Mouse (Mus musculus): ENCODE results near the gene Zfp963.
A peak's percentile ranks its signal among the peaks of the same experiment; 100 is the strongest.
"Not testable (repeated sequence)": the region's sequence is repeated elsewhere in the genome, so short reads cannot be mapped to it uniquely, and the experiment has no call there.

The Zfp963 gene

DNA sequence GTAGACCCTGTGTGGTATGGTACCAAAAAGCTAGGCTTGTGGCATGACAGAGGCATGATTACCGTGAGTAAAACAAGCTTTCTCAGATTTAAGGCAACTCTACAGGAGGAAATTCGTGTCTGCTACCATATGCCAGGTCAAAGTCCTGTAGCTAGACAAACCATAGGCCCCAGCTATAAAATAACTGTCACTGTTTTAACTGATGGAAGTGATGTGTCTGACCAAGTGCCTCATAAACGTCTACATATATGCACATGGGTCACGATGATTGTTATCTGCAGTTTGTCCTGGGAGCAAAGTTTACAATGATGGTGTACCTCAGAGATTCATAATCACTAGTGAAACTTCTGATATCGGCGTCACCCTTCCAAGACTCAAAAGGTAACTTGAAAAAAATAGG, 9.0 kb downstream of the Zfp963 start:
- DNase-seq (ENCODE audit: low spot score) = no peak

- no peak for DNase-seq (ENCODE audit: low spot score)
Observed at GRCm38 (mm10) chr8:69735495-69735894, 14.3 kb downstream of the Zfp963 start.

DNA sequence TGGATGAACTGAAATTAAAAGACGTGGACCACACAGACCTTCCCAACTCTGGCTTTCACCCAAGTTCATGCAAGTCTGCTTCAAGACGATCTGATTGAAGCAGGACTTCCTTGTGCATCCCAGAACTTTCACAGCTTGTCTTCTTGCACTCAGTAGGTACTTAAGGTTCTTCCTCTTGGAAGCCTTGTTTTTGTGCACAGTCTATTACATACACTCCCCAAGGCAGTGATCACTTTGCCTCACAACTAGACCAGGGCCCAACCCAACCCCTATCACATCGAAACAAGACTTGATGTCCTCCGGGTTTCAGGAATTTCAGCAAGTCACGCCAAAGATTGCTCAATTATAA, 32.6 kb downstream of the Zfp963 start:
- DNase-seq (ENCODE audit: low spot score) = no peak

- peak; percentile 92 for DNase-seq (ENCODE audit: low spot score)
Observed at GRCm38 (mm10) chr8:69716403-69717231, 33.2 kb downstream of the Zfp963 start.

GRCm38 (mm10) chr8:69715366-69715765, 34.4 kb downstream of the Zfp963 start:
- no peak for DNase-seq (ENCODE audit: low spot score)

DNA sequence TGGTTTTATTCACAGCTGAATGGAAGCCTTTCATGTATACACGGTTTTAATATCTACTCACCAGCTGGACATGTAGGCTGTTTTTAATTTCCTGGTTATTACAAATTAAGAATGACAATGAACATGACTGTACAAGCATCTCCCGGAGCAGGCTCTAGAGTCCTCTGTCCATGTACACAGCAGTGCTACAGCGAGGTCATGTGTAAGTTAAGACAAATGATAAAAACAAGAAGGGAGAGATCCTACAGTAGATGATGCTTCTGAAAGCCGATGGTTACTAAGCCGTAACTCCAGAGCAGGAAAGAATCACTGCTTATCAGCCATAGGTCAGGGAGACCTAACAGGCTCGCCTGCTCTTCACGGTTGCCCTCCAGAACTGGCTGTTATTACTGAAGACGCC, 36.3 kb downstream of the Zfp963 start:
- DNase-seq (ENCODE audit: low spot score) = no peak

DNA sequence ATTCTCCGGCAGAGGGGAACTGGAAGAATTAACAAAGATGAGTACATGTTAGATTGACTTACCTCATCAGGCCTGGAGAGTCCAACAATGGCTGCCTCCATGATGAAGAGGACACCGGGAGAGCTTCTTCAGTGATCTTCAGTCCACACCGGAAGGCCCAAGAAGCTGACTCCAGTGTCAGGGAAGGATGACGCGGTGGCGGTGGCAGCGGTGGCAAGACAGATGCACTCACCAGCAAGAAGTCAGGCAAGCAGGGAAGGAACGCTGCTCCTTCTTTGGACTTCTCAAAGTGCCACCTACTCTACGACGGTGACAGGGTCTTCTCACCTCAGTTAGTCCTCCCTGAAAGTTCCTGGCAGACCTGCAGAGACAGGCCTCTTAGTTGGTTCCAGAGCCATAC, 39.1 kb downstream of the Zfp963 start, which contains the start of gene Zfp869:
Gene Zfp869, minus strand, starts transcription at position 101 of the 400 bp plus-strand sequence.
- DNase-seq (ENCODE audit: low spot score) = not testable (repeated sequence)

DNA sequence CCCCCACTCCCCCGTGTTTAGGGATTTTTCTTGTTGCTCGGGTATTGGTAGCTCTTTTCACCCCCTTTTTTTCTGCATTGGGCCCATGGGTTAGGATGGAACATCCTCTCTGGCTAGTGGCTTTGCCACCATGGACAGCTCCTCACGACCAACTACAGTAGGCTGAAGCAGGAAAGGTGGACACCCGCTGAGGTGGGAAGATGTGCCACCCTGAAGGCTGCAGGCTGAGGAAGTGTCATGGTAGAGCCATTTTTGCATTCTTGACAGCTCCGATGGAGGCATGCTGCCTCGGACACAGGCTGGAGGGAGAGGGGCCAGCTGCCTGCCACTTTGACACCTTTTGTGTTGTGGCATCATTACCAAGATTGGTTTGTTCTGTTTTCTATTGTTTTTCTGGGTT, 48.0 kb downstream of the Zfp963 start:
- no peak for DNase-seq (ENCODE audit: low spot score)

Data from testis, postnatal 10 days (tissue).